Mouse (Mus musculus): ENCODE data around the gene Efna5. TPM values are rescaled to one million over a fixed set of nuclear protein-coding genes. Genes with fewer than 3 reads are reported as not detected.

The Efna5 gene
- 10 to 100 TPM; 32.8 to 41.9 TPM for total RNA-seq (2021)

GRCm38 (mm10) chr17:62881176-62881790 is at the start of gene Efna5:
TSS of gene Efna5 (minus strand) at chr17:62881317.
- peak; percentile 50 to 73 for DNase-seq
- intact Hi-C loops (cut with DNase I) = loop anchor here (5.0 to 10.0 kb wide), 5 partner anchors 94 to 576 kb away; no protein-coding TSS in a partner anchor

- intact Hi-C loops (cut with DNase I) = no loop called here
These were observed 34.2 kb upstream of the Efna5 start for GRCm38 (mm10) chr17:62915304-62915703.

GRCm38 (mm10) chr17:62905692-62906445 is 24.8 kb upstream of the Efna5 start:
- no peak for DNase-seq
- intact Hi-C loops (cut with DNase I) = no loop called here

More at GRCm38 (mm10) chr17:62915304-62915703, 34.2 kb upstream of the Efna5 start:
- DNase-seq = no peak

GRCm38 (mm10) chr17:62899066-62899465 is 17.9 kb upstream of the Efna5 start:
- DNase-seq = no peak
- intact Hi-C loops (cut with DNase I) = no loop called here

- intact Hi-C loops (cut with DNase I) = loop anchor here (10.0 kb wide), 2 partner anchors 345 to 585 kb away; no protein-coding TSS in a partner anchor
These were observed 8.9 kb upstream of the Efna5 start for GRCm38 (mm10) chr17:62889991-62890390.

GRCm38 (mm10) chr17:62884129-62884506 is 3.0 kb upstream of the Efna5 start:
- intact Hi-C loops (cut with DNase I) = loop anchor here (5.0 to 10.0 kb wide), 5 partner anchors 97 to 579 kb away; no protein-coding TSS in a partner anchor

More at GRCm38 (mm10) chr17:62889991-62890390, 8.9 kb upstream of the Efna5 start:
- no peak for DNase-seq

GRCm38 (mm10) chr17:62883476-62884128 is 2.5 kb upstream of the Efna5 start:
- intact Hi-C loops (cut with DNase I) = loop anchor here (5.0 to 10.0 kb wide), 5 partner anchors 96 to 579 kb away; no protein-coding TSS in a partner anchor
- DNase-seq = no peak

More at GRCm38 (mm10) chr17:62884129-62884506, 3.0 kb upstream of the Efna5 start:
- DNase-seq = peak; percentile 87 to 88

GRCm38 (mm10) chr17:62882726-62883475 is 1.8 kb upstream of the Efna5 start:
- intact Hi-C loops (cut with DNase I) = loop anchor here (5.0 to 10.0 kb wide), 5 partner anchors 96 to 578 kb away; no protein-coding TSS in a partner anchor
- DNase-seq = peak; percentile 87 to 91

- DNase-seq = peak; percentile 73 to 74
- intact Hi-C loops (cut with DNase I) = loop anchor here (5.0 to 10.0 kb wide), 5 partner anchors 95 to 577 kb away; no protein-coding TSS in a partner anchor
These were observed 941 bp upstream of the Efna5 start for GRCm38 (mm10) chr17:62881791-62882725.

GRCm38 (mm10) chr17:62880311-62881175 is 574 bp downstream of the Efna5 start:
- intact Hi-C loops (cut with DNase I) = loop anchor here (5.0 to 10.0 kb wide), 5 partner anchors 93 to 576 kb away; no protein-coding TSS in a partner anchor

GRCm38 (mm10) chr17:62879526-62880310 is 1.4 kb downstream of the Efna5 start:
- peak; percentile 59 to 66 for DNase-seq
- intact Hi-C loops (cut with DNase I) = loop anchor here (5.0 to 10.0 kb wide), 5 partner anchors 92 to 575 kb away; no protein-coding TSS in a partner anchor

More at GRCm38 (mm10) chr17:62880311-62881175, 574 bp downstream of the Efna5 start:
- DNase-seq = peak; percentile 65 to 72

GRCm38 (mm10) chr17:62875727-62876126 is 5.4 kb downstream of the Efna5 start:
- peak in 1 of 2 experiments; percentile 15 for DNase-seq
- intact Hi-C loops (cut with DNase I) = no loop called here

GRCm38 (mm10) chr17:62871928-62872327 is 9.2 kb downstream of the Efna5 start:
- intact Hi-C loops (cut with DNase I) = no loop called here
- DNase-seq = no peak

GRCm38 (mm10) chr17:62871191-62871590 is 9.9 kb downstream of the Efna5 start:
- intact Hi-C loops (cut with DNase I) = no loop called here
- no peak for DNase-seq

- intact Hi-C loops (cut with DNase I) = no loop called here
- DNase-seq = no peak
These were observed 10.7 kb downstream of the Efna5 start for GRCm38 (mm10) chr17:62870446-62870845.

- intact Hi-C loops (cut with DNase I) = no loop called here
- DNase-seq = no peak
These were observed 16.2 kb downstream of the Efna5 start for GRCm38 (mm10) chr17:62864966-62865365.

GRCm38 (mm10) chr17:62863004-62863403 is 18.1 kb downstream of the Efna5 start:
- DNase-seq = no peak
- intact Hi-C loops (cut with DNase I) = no loop called here

Measured in heart, postnatal 10 days (tissue).